12 mouse cellular contexts compared by ENCODE assay signal in the genomic region with DNA sequence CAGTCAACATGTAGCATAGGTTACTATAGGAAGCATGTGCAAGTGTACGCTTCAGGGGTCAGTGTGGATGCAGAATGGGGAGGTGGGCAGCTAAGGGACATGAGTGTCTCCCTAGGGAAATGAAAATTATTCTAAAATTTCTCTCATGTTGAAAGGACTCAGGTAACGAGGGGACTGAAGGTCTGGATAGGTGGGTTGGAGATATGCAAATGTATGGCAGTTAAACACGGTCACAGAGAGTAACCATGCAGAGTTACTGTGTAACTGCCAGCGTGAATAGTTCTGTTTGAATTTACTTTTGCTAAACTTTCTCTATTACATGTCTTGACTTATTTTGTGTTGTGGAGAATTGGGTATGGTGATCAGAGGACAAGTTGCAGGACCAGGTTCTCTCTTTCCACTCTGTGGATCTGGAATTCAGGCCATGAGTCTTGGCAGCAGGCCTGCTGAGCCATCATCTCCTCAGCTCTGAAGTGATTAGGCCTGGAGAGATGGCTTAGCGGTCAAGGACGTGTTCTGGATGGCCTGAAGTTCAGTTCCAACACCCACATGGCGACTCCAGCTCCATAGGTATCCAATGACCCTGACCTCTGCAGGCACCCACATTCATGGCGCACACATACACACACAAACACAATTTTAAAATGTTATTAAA. TPM values are rescaled to one million over a fixed set of nuclear protein-coding genes. Genes with fewer than 3 reads are reported as not detected.
DNase-seq lines count a peak whose midpoint lies in the region; ATAC-seq and TF ChIP-seq lines count a peak whose summit lies in the region.
"Had no signal": no experiment of that assay in that cellular context is flagged by ENCODE, and none has a peak within 500 bp of the region (broad histone marks: within the 10 kb centered on the region; RNA-seq: fewer than 3 reads in every experiment).

No protein-coding gene starts in this region.

- intact Hi-C loops in gastrocnemius, postnatal 14 days (cut with DNase I; ENCODE audit: low total_unique reads), result no loop called here
- intact Hi-C loops in left cerebral cortex, postnatal 36 days (cut with DNase I), result no loop called here

- peak; percentile 64 for DNase-seq in kidney, adult 18-20 months
- no peak for DNase-seq in kidney, postnatal 4 days
- DNase-seq in adrenal gland, postnatal 14 days, result peak; percentile 59
- DNase-seq in gastrocnemius, postnatal 14 days, result peak; percentile 40
- no peak for DNase-seq in kidney, postnatal 0 days (ENCODE audit: low spot score)
- DNase-seq in layer of hippocampus, postnatal 14 days (ENCODE audit: low spot score in 2 of 2), result no peak
- DNase-seq in left cerebral cortex, postnatal 36 days (ENCODE audit: low spot score in 2 of 2), result no peak
- DNase-seq in ovary, postnatal 14 days (ENCODE audit: low spot score), result no peak
- DNase-seq: thymus, postnatal 14 days had no signal

- H3K36me3 ChIP-seq in kidney, postnatal 0 days (ENCODE audit: insufficient read depth, low read length), result no peaks in the 10 kb centered on the region

- H3K9me3 ChIP-seq in kidney, postnatal 0 days (replicated peaks; ENCODE audit: low read length), result no peaks in the 10 kb centered on the region
- H3K9me3 ChIP-seq: limb, embryonic 13.5 days; midbrain, embryonic 12.5 days had no signal

- peaks cover 13% of the 10 kb centered on the region; the same call in 1 of the 2 replicates for H3K4me1 ChIP-seq in kidney, postnatal 0 days (replicated peaks; ENCODE audit: insufficient read depth, low read length)
- H3K4me1 ChIP-seq: midbrain, embryonic 12.5 days had no signal

- H3K4me3 ChIP-seq in kidney, postnatal 0 days (replicated peaks; ENCODE audit: low read depth, low read length), result no peak overlapping the region
- H3K4me3 ChIP-seq: limb, embryonic 13.5 days; midbrain, embryonic 12.5 days had no signal

- no peak overlapping the region for H3K9ac ChIP-seq in kidney, postnatal 0 days (ENCODE audit: low read depth, low read length)
- H3K9ac ChIP-seq: limb, embryonic 13.5 days; midbrain, embryonic 12.5 days had no signal

- H3K27ac ChIP-seq in kidney, postnatal 0 days, result peak overlapping the region; percentile 50
- H3K27ac ChIP-seq: hindbrain, postnatal 0 days; limb, embryonic 13.5 days; midbrain, embryonic 12.5 days had no signal

- H3K4me2 ChIP-seq in kidney, postnatal 0 days (ENCODE audit: low read length), result no peak overlapping the region
- H3K4me2 ChIP-seq: limb, embryonic 13.5 days; midbrain, embryonic 12.5 days had no signal

- ATAC-seq in kidney, postnatal 0 days (replicated peaks; ENCODE audit: low FRiP score, low read depth), result no peak
- ATAC-seq: hindbrain, postnatal 0 days had no signal

- no peak for TF ChIP-seq CTCF in kidney, postnatal 0 days (IDR thresholded peaks at IDR 0.05; ENCODE audit: low read depth)

- WGBS in kidney, postnatal 0 days, result 66% methylated on average over 8 of the region's 8 CpGs

- no peaks in the 10 kb centered on the region for H3K27me3 ChIP-seq in kidney, postnatal 0 days (ENCODE audit: insufficient read depth, low read length)
- H3K27me3 ChIP-seq: limb, embryonic 13.5 days; midbrain, embryonic 12.5 days had no signal

RNA-seq across cellular contexts. Expression of a gene that starts 33.1 kb away (rescaled TPM):
- total RNA-seq in adrenal gland, postnatal 14 days (2021), result 16.1 and 16.7 TPM in 2 replicates
- total RNA-seq in gastrocnemius, postnatal 14 days (2021), result 1 to 10 TPM; 7.9 to 8.8 TPM
- polyA plus RNA-seq in kidney, postnatal 0 days (2015; fragmentation: Nextera tagmentation; extraction: Ambion mirVana), result 3.2 and 3.3 TPM in 2 replicates
- 10 to 100 TPM; 18.7 to 19.4 TPM for total RNA-seq in layer of hippocampus, postnatal 14 days (2021)
- total RNA-seq in left cerebral cortex, postnatal 36 days (2021), result 10 to 100 TPM; 11.4 to 17.3 TPM

RNA-seq across cellular contexts. Expression of a gene that starts 47.0 kb away (rescaled TPM):
- 0.07 and 0.08 TPM in 2 replicates for total RNA-seq in adrenal gland, postnatal 14 days (2021)
- not detected for total RNA-seq in gastrocnemius, postnatal 14 days (2021)
- 0.05 TPM in 2 replicates for polyA plus RNA-seq in kidney, postnatal 0 days (2015; fragmentation: Nextera tagmentation; extraction: Ambion mirVana)
- total RNA-seq in layer of hippocampus, postnatal 14 days (2021), result under 1 TPM; 0.46 to 0.50 TPM
- total RNA-seq in left cerebral cortex, postnatal 36 days (2021), result under 1 TPM; 0.64 to 0.88 TPM
- polyA plus RNA-seq: midbrain, embryonic 12.5 days had no signal

RNA-seq across cellular contexts. Expression of a gene that starts 47.3 kb away (rescaled TPM):
- total RNA-seq in adrenal gland, postnatal 14 days (2021), result 119 and 121 TPM in 2 replicates
- total RNA-seq in gastrocnemius, postnatal 14 days (2021), result 100 to 1,000 TPM in 1 of 2 experiments, 10 to 100 TPM in 1; 91.3 to 101 TPM
- 24.6 and 26.6 TPM in 2 replicates for polyA plus RNA-seq in kidney, postnatal 0 days (2015; fragmentation: Nextera tagmentation; extraction: Ambion mirVana)
- 1 to 10 TPM; 7.0 to 9.3 TPM for total RNA-seq in layer of hippocampus, postnatal 14 days (2021)
- 1 to 10 TPM; 3.5 to 6.8 TPM for total RNA-seq in left cerebral cortex, postnatal 36 days (2021)

Comparison
In these comparisons a context has a peak if more than half of its experiments do, and no peak if none do; other contexts are left out.
1. DNase-seq: peak in kidney, adult 18-20 months (single experiment), adrenal gland, postnatal 14 days (single experiment) and gastrocnemius, postnatal 14 days (single experiment); none in kidney, postnatal 4 days (0 of 2), kidney, postnatal 0 days (single experiment), layer of hippocampus, postnatal 14 days (0 of 2), left cerebral cortex, postnatal 36 days (0 of 2) and ovary, postnatal 14 days (single experiment).
2. RNA of a gene that starts 47.3 kb away (total RNA-seq): 119 to 121 TPM in adrenal gland, postnatal 14 days and 91.3 to 101 TPM in gastrocnemius, postnatal 14 days; 7.0 to 9.3 TPM in layer of hippocampus, postnatal 14 days and 3.5 to 6.8 TPM in left cerebral cortex, postnatal 36 days; every median in the first group is over 4 times any median in the second.